Mouse (Mus musculus) adipocyte (in vitro differentiated cells): ENCODE results near the gene Krt77.

ENCODE experiments used
- DNase-seq: peaks from one replicate; pipeline ENCODE4 v3.0.0-alpha.2; 2016; ENCODE audit warnings: low spot score

Krt77 gene

DNA sequence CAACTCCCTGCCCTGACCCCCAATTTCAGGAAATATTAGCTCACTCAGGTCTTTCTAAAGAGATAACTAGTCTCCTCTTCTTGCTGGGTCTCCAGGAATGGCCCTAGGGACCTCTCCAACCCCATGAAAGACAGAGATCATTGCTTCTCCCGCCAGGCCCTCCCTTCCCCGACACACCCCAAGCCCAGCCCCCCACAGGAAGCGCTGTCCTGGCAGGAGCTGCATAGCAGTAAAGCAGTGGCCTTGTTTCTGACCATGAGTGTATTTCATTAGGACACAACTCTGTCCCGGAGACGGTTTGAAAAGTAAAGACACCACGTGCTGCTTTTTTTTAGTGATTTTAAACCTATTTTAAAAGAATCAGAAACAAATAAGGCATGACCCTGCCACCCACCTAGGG lies 36.4 kb downstream of the Krt77 start:
- no peak for DNase-seq

DNA sequence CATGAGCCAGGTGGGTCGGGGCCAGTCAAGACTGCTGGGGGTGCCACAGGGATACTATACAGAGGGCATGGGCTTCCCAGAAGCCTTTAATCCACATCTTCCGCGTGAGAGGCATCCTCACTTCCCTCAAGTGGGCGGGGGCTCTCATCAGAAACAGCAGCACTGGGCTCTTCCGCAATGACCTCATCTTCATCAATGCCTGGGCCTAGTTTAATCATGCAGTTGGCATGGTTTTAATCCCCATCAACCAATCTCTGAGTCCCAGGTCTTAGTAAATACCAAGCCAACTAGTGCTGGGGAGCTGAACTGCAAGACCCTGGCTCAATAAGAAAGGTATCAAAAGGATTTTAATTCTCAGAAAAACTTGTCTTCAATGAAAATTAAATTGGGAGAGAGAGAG lies 40.1 kb downstream of the Krt77 start:
- DNase-seq: no peak

DNA sequence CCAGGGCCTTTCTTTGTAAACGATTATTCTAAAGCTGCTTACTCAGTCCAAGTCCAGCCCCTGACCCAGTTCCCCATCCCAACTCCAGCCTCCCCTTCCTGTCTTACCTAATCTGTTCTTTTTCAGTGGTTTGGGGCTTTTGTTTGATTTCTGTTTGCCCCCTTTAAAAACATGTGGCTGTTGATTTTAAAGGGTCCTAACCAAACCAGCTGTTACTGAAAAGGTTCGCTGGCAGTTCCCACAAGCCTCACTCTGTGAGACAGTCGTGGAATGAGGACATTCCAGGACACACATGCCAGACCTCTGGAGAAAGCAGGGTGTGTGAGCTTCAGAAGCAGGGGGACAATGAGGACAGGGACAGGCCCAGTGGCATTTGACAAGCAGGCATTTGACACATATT lies 47.7 kb downstream of the Krt77 start:
- no peak for DNase-seq

DNA sequence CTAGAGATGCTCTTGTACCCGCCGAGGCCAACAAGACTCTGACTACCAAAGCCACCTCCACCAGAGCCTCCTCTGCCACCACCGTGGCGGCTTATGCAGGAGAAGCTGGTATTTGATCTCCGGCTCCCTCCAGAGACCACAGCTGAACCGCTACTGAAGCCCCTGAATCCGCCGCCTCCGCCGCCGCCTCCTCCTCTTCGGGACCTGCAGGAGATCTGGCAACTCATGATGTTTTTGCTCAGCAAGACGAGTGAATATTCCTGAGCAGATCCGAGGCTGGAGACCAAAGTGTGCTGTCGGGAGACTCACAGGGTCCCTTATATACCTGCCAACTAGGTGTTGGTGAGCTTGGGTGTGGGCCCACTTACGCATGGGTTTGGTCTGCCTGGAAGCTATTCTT lies 51.6 kb downstream of the Krt77 start, which contains the start of gene Krt2:
TSS of gene Krt2 (minus strand) at position 295 of the 400 bp plus-strand sequence.
- DNase-seq: no peak
